Mouse (Mus musculus) CH12.LX (cell line): Measurements from ENCODE around the gene Eva1a.

Source experiments
- CHD1 ChIP-seq: IDR thresholded peaks from 2 replicates; pipeline ENCODE4 v1.6.1; 2012; ENCODE audit warnings: low read depth, low read length, improper control_type of control experiment, inconsistent platforms
- CTCF ChIP-seq, 2 experiments: IDR thresholded peaks in 1 of 2; conservative IDR thresholded peaks in 1 of 2; 2 replicates each; pipeline ENCODE4 v1.5.1; 2011 to 2012; ENCODE audit warnings: low read depth in 2 of 2, low read length in 2 of 2, improper control_type of control experiment in 1 of 2, inconsistent platforms in 1 of 2, mild to moderate bottlenecking in 1 of 2, moderate library complexity in 1 of 2
- EP300 ChIP-seq: IDR thresholded peaks from 2 replicates; pipeline ENCODE4 v1.6.1; 2011; ENCODE audit warnings: low read length, improper control_type of control experiment
- JUND ChIP-seq: conservative IDR thresholded peaks from 2 replicates; pipeline ENCODE4 v1.6.1; 2011; ENCODE audit warnings: low read depth, low read length, improper control_type of control experiment
- MAX ChIP-seq: IDR thresholded peaks from 2 replicates; pipeline ENCODE4 v1.6.1; 2011; ENCODE audit warnings: low read length, improper control_type of control experiment
- POLR2A ChIP-seq: IDR thresholded peaks from 2 replicates; pipeline ENCODE4 v1.6.1; 2011; ENCODE audit warnings: low read depth, mild to moderate bottlenecking, improper control_type of control experiment, low read length
- POLR2AphosphoS2 ChIP-seq: IDR thresholded peaks from 2 replicates; pipeline ENCODE4 v1.6.1; 2011; ENCODE audit warnings: low read depth, low read length, improper control_type of control experiment
- TCF12 ChIP-seq: IDR thresholded peaks from 2 replicates; pipeline ENCODE4 v1.6.1; 2014; ENCODE audit warnings: low read depth, mild to moderate bottlenecking, inconsistent platforms, low read length, improper control_type of control experiment

- TF ChIP-seq MAX: no peak
- TF ChIP-seq EP300: no peak
- TF ChIP-seq JUND: no peak
- no peak for TF ChIP-seq TCF12
- TF ChIP-seq CHD1: no peak
- TF ChIP-seq POLR2AphosphoS2: no peak
- TF ChIP-seq POLR2A: no peak
- peak in 1 of 2 experiments; percentile 48; a peak in 2 of 4 replicates for TF ChIP-seq CTCF (conservative IDR thresholded peaks at IDR 0.05 in 1 of 2, IDR thresholded peaks at IDR 0.05 in 1 of 2; ENCODE audit: low read depth in 2 of 2, low read length in 2 of 2)
These were observed 78.7 kb downstream of the Eva1a start for GRCm38 (mm10) chr6:82119322-82120162.
